Mouse (Mus musculus): Measurements from ENCODE around the gene Rtn4. TPM values are rescaled to one million over a fixed set of nuclear protein-coding genes. Genes with fewer than 3 reads are reported as not detected.

The Rtn4 gene
- total RNA-seq (2012; rRNA removed) (46.5 and 53.1 TPM in 2 replicates), polyA plus RNA-seq (2012; ENCODE audit: insufficient read depth in 1 of 2, insufficient read length in 2 of 2, low read depth in 1 of 2, low replicate concordance in 2 of 2, missing spikeins in 1 of 2) (100 to 1,000 TPM in 1 of 2 experiments, 10 to 100 TPM in 1; 57.8 to 202 TPM)

DNA sequence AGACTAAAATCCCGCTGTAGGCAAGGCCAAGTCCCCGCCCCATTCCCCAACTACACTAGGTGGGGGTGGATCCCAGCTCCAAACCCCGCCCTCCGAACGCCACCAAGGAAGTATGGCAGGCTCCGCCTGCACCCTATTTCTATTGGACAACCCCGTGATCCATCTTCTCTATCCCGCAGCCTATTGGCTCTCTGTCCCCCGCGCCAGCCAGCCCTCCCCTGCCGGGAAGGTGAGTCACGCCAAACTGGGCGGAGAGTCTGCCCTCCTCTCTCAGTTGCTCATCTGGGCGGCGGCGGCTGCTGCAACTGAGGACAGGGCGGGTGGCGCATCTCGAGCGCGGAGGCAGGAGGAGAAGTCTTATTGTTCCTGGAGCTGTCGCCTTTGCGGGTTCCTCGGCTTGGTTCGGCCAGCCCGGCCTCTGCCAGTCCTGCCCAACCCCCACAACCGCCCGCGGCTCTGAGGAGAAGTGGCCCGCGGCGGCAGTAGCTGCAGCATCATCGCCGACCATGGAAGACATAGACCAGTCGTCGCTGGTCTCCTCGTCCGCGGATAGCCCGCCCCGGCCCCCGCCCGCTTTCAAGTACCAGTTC, at the start of gene Rtn4:
Gene Rtn4 (plus strand): TSS at position 265 of the 590 bp plus-strand sequence.
- Histone ChIP-seq H3K27ac (ENCODE audit: control insufficient read depth, low read depth, low read length) (peak within 1 kb of the TSS; percentile 83), H3K27me3 (ENCODE audit: control insufficient read depth in 1 of 2, insufficient read depth in 2 of 2, low read length in 2 of 2) (no peaks in the 10 kb centered on the region), H3K4me3 (ENCODE audit: control insufficient read depth in 1 of 2, insufficient read depth in 1 of 2, low read depth in 2 of 2, low read length in 2 of 2) (peak within 1 kb of the TSS; percentile 83 to 95), H3K9me3 (replicated peaks; ENCODE audit: insufficient read depth, low read length) (no peaks in the 10 kb centered on the region), H3K9ac (ENCODE audit: control insufficient read depth, low read depth, low read length, poor library complexity, severe bottlenecking) (peak within 1 kb of the TSS; percentile 88), H3K4me1 (ENCODE audit: control insufficient read depth in 1 of 2, insufficient read depth in 2 of 2, low read length in 2 of 2) (peaks cover 0 to 20% of the 10 kb centered on the region in 2 experiments; a peak in 2 of 4 replicates), H3K79me2 (ENCODE audit: control insufficient read depth, insufficient read depth, low read length, poor library complexity) (peaks cover 23% of the 10 kb centered on the region), H3K36me3 (ENCODE audit: control insufficient read depth in 1 of 2, insufficient read depth in 2 of 2, low read length in 2 of 2) (peaks cover 0 to 18% of the 10 kb centered on the region in 2 experiments; a peak in 3 of 4 replicates)
- peak; percentile 99 for DNase-seq (ENCODE audit: low read depth, low spot score)
- TF ChIP-seq ETS1 (IDR thresholded peaks at IDR 0.05; ENCODE audit: low read depth, low read length) (peak; percentile 65), ZMIZ1 (IDR thresholded peaks at IDR 0.05; ENCODE audit: low read depth, low read length) (peak; percentile 96), MEF2A (IDR thresholded peaks at IDR 0.05; ENCODE audit: extremely low read depth, insufficient replicate concordance, low read depth, low read length, poor library complexity, severe bottlenecking) (no peak), SMC3 (IDR thresholded peaks at IDR 0.05; ENCODE audit: low read depth, low read length) (peak; percentile 26; the same call in 1 of the 2 replicates), MXI1 (IDR thresholded peaks at IDR 0.05; ENCODE audit: low read depth, low read length) (peak; percentile 71), RAD21 (IDR thresholded peaks at IDR 0.05; ENCODE audit: low read depth, low read length) (no peak; the same call in 1 of the 2 replicates), ELF1 (IDR thresholded peaks at IDR 0.05; ENCODE audit: low read depth, low read length) (peak; percentile 78), USF1 (IDR thresholded peaks at IDR 0.05; ENCODE audit: low read depth, low read length) (peak; percentile 35), NRF1 (IDR thresholded peaks at IDR 0.05; ENCODE audit: insufficient read depth, low read depth, low read length, poor library complexity, severe bottlenecking) (no peak), MAZ (IDR thresholded peaks at IDR 0.05; ENCODE audit: low read depth, low read length) (peak; percentile 83), NELFE (IDR thresholded peaks at IDR 0.05; ENCODE audit: low read depth, low read length) (peak; percentile 96), UBTF (IDR thresholded peaks at IDR 0.05; ENCODE audit: borderline replicate concordance, insufficient read depth, low read depth, low read length) (peak; percentile 15; the same call in 1 of the 2 replicates), TCF12 (IDR thresholded peaks at IDR 0.05; ENCODE audit: low read depth, low read length) (peak; percentile 56; the same call in 1 of the 2 replicates), CHD2 (IDR thresholded peaks at IDR 0.05; ENCODE audit: low read length) (peak; percentile 72), KAT2A (conservative IDR thresholded peaks at IDR 0.05; ENCODE audit: low read depth, low read length) (peak; percentile 56; the same call in 1 of the 2 replicates), SIN3A (IDR thresholded peaks at IDR 0.05; ENCODE audit: low read length) (peak; percentile 75), GABPA (IDR thresholded peaks at IDR 0.05; ENCODE audit: low read depth, low read length) (no peak), MYB (IDR thresholded peaks at IDR 0.05; ENCODE audit: low read depth, low read length) (no peak), ZNF384 (IDR thresholded peaks at IDR 0.05; ENCODE audit: low read depth, low read length) (no peak), HCFC1 (IDR thresholded peaks at IDR 0.05; ENCODE audit: low read depth, low read length) (peak; percentile 74), CTCF (IDR thresholded peaks at IDR 0.05 in 2 of 3, conservative IDR thresholded peaks at IDR 0.05 in 1 of 3; ENCODE audit: control insufficient read depth in 1 of 3, insufficient read depth in 1 of 3, low read depth in 2 of 3, low read length in 3 of 3, poor library complexity in 1 of 3, severe bottlenecking in 1 of 3) (peak in 1 of 3 experiments; percentile 54; a peak in 2 of 6 replicates), USF2 (IDR thresholded peaks at IDR 0.05; ENCODE audit: borderline replicate concordance in 1 of 2, insufficient read depth in 1 of 2, low read depth in 1 of 2, low read length in 2 of 2) (no peak), POLR2AphosphoS2 (IDR thresholded peaks at IDR 0.05; ENCODE audit: low read length) (peak; percentile 95), CHD1 (IDR thresholded peaks at IDR 0.05; ENCODE audit: low read depth, low read length) (no peak), MAX (IDR thresholded peaks at IDR 0.05; ENCODE audit: low read length) (0 out of 2 replicates have a peak, but pooled peaks have one; percentile 16), POLR2A (IDR thresholded peaks at IDR 0.05; ENCODE audit: control insufficient read depth in 1 of 2, insufficient read depth in 1 of 2, low read depth in 1 of 2, low read length in 2 of 2, poor library complexity in 1 of 2) (peak; percentile 93 to 96), E2F4 (IDR thresholded peaks at IDR 0.05; ENCODE audit: borderline replicate concordance, low read depth, low read length) (peak; percentile 69; the same call in 1 of the 2 replicates), MAFK (IDR thresholded peaks at IDR 0.05; ENCODE audit: borderline replicate concordance, low read depth, low read length) (no peak), POLR2AphosphoS5 (IDR thresholded peaks at IDR 0.05; ENCODE audit: borderline replicate concordance, low read depth, low read length) (0 out of 2 replicates have a peak, but pooled peaks have one; percentile 41), TBP (IDR thresholded peaks at IDR 0.05; ENCODE audit: low read depth, low read length) (peak; percentile 78; the same call in 1 of the 2 replicates)

Measured in MEL (cell line).